Mouse (Mus musculus) olfactory bulb, adult 2 months (tissue): ENCODE results near the gene Creb5.

Experiments
- CTCF ChIP-seq: fragments of 200-500 bp; IDR thresholded peaks from 2 replicates; pipeline ENCODE4 v1.5.1; 2012; ENCODE audit warnings: low read depth, mild to moderate bottlenecking, low read length, moderate library complexity; ENCODE audit not compliant: insufficient read depth
- POLR2A ChIP-seq: fragments of 200-500 bp; IDR thresholded peaks from 2 replicates; pipeline ENCODE4 v1.6.1; 2012; ENCODE audit warnings: mild to moderate bottlenecking, low read depth, low read length, moderate library complexity; ENCODE audit not compliant: insufficient read depth

DNA sequence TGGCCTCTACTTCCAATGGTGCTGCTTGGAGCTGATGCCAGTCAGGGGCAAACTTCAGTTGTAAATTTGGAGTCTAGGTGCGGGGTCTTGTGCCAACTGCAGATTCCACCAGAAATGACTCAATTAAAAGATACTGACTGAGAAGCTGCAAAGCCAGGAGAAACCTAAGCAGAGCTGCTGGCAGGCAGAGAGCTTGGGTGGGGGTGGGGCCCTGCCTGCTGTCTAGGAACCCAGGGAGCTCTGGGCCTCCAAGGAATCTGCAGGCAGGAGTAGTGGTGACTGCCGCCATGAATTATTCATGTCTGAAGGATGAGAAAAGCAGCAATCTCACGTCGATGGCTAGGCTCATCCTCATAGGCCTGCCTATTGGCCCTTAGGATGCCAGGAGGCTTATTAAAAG is 306.5 kb downstream of the Creb5 start:
- TF ChIP-seq CTCF (no peak), POLR2A (no peak)
